Mouse (Mus musculus) neural tube, embryonic 15.5 days (tissue): ENCODE results near the gene Gucy2g. TPM values are rescaled to one million over a fixed set of nuclear protein-coding genes. Genes with fewer than 3 reads are reported as not detected.

Source experiments
- ATAC-seq: fragments of 200-750 bp; cut with Nextera tagmentation; 2 replicates; pipeline ENCODE4 v1.8.0; 2017; ENCODE audit warnings: mild to moderate bottlenecking, moderate TSS enrichment, moderate library complexity; ENCODE audit not compliant: low FRiP score
- H3K27ac ChIP-seq: fragments of 300-500 bp; sonication (generic); replicated peaks from 2 replicates; pipeline ENCODE4 v1.5.1; 2015; ENCODE audit warnings: mild to moderate bottlenecking, inconsistent platforms
- H3K27me3 ChIP-seq: fragments of 300-500 bp; sonication (generic); replicated peaks from 2 replicates; pipeline ENCODE4 v1.6.1; 2015; ENCODE audit warnings: inconsistent platforms
- H3K36me3 ChIP-seq: fragments of 300-500 bp; sonication (generic); 2 replicates; pipeline ENCODE4 v1.6.1; 2015; ENCODE audit warnings: inconsistent platforms
- H3K4me1 ChIP-seq: fragments of 300-500 bp; sonication (generic); 2 replicates; pipeline ENCODE4 v1.6.1; 2015; ENCODE audit warnings: inconsistent platforms
- H3K4me2 ChIP-seq: fragments of 300-500 bp; sonication (generic); 2 replicates; pipeline ENCODE4 v1.6.1; 2015; ENCODE audit warnings: inconsistent platforms, mild to moderate bottlenecking, moderate library complexity
- H3K4me3 ChIP-seq: fragments of 300-500 bp; sonication (generic); replicated peaks from 2 replicates; pipeline ENCODE4 v1.5.1; 2015; ENCODE audit warnings: mild to moderate bottlenecking, inconsistent platforms
- H3K9ac ChIP-seq: fragments of 300-500 bp; sonication (generic); replicated peaks from 2 replicates; pipeline ENCODE4 v1.6.1; 2015; ENCODE audit warnings: mild to moderate bottlenecking, inconsistent platforms
- H3K9me3 ChIP-seq: fragments of 300-500 bp; sonication (generic); replicated peaks from 2 replicates; pipeline ENCODE4 v1.6.1; 2016; ENCODE audit warnings: inconsistent platforms
- WGBS: fragments of 180-500 bp; shearing (Covaris S2); methylation state at CpG from one replicate; pipeline ENCODE4 v1.1.7; 2015; ENCODE audit warnings: mixed read lengths; 5-methylcytosine and 5-hydroxymethylcytosine counted together
- polyA plus RNA-seq: library from polyadenylated mRNA; unstranded; fragments of >200 nt; fragmentation: Nextera tagmentation; extraction: Ambion mirVana; gene quantifications from 2 replicates; pipeline ENCODE4 v1.2.1, GENCODE M21; 2015

Gucy2g gene
- polyA plus RNA-seq, 1 experiment from 2014 or later: 0.12 TPM

GRCm38 (mm10) chr19:55195574-55195973, 45.5 kb downstream of the Gucy2g start:
- ATAC-seq: no peak
- WGBS: 93% methylated on average over 3 of the region's 3 CpGs
- no peaks in the 10 kb centered on the region for H3K27me3 ChIP-seq
- H3K9ac ChIP-seq: no peak overlapping the region
- no peaks in the 10 kb centered on the region for H3K9me3 ChIP-seq
- no peak overlapping the region for H3K4me3 ChIP-seq
- H3K27ac ChIP-seq: no peak overlapping the region
- no peaks in the 10 kb centered on the region for H3K36me3 ChIP-seq
- H3K4me1 ChIP-seq: no peaks in the 10 kb centered on the region
- no peak overlapping the region for H3K4me2 ChIP-seq

- Histone ChIP-seq H3K4me1 (no peaks in the 10 kb centered on the region), H3K27me3 (no peaks in the 10 kb centered on the region), H3K9me3 (no peaks in the 10 kb centered on the region), H3K4me2 (no peak overlapping the region), H3K4me3 (no peak overlapping the region), H3K27ac (no peak overlapping the region), H3K9ac (no peak overlapping the region), H3K36me3 (no peaks in the 10 kb centered on the region)
- 85% methylated on average over 7 of the region's 7 CpGs for WGBS
- ATAC-seq: no peak
Observed at GRCm38 (mm10) chr19:55194520-55195170, 46.4 kb downstream of the Gucy2g start.

GRCm38 (mm10) chr19:55193717-55194394, 47.2 kb downstream of the Gucy2g start:
- H3K9me3 ChIP-seq: no peaks in the 10 kb centered on the region
- no peaks in the 10 kb centered on the region for H3K27me3 ChIP-seq
- no peak overlapping the region for H3K9ac ChIP-seq
- WGBS: 73% methylated on average over 11 of the region's 11 CpGs
- H3K4me3 ChIP-seq: no peak overlapping the region
- H3K4me1 ChIP-seq: no peaks in the 10 kb centered on the region
- no peaks in the 10 kb centered on the region for H3K36me3 ChIP-seq
- H3K27ac ChIP-seq: no peak overlapping the region
- no peak for ATAC-seq
- no peak overlapping the region for H3K4me2 ChIP-seq

GRCm38 (mm10) chr19:55192254-55192945, 48.6 kb downstream of the Gucy2g start:
- no peaks in the 10 kb centered on the region for H3K4me1 ChIP-seq
- 92% methylated on average over 21 of the region's 21 CpGs for WGBS
- no peak for ATAC-seq
- no peaks in the 10 kb centered on the region for H3K9me3 ChIP-seq
- H3K9ac ChIP-seq: no peak overlapping the region
- H3K4me3 ChIP-seq: no peak overlapping the region
- no peak overlapping the region for H3K27ac ChIP-seq
- H3K36me3 ChIP-seq: no peaks in the 10 kb centered on the region
- H3K27me3 ChIP-seq: no peaks in the 10 kb centered on the region
- no peak overlapping the region for H3K4me2 ChIP-seq

- no peak for ATAC-seq
- no peaks in the 10 kb centered on the region for H3K4me1 ChIP-seq
- H3K9me3 ChIP-seq: no peaks in the 10 kb centered on the region
- no peaks in the 10 kb centered on the region for H3K27me3 ChIP-seq
- no peaks in the 10 kb centered on the region for H3K36me3 ChIP-seq
- H3K9ac ChIP-seq: no peak overlapping the region
- no peak overlapping the region for H3K27ac ChIP-seq
- no peak overlapping the region for H3K4me2 ChIP-seq
- H3K4me3 ChIP-seq: no peak overlapping the region
- WGBS: 80% methylated on average over 2 of the region's 2 CpGs
Observed at GRCm38 (mm10) chr19:55191596-55191995, 49.4 kb downstream of the Gucy2g start.

GRCm38 (mm10) chr19:55190065-55190464, 51.0 kb downstream of the Gucy2g start:
- no peak overlapping the region for H3K4me3 ChIP-seq
- WGBS: 90% methylated on average over 5 of the region's 5 CpGs
- no peaks in the 10 kb centered on the region for H3K9me3 ChIP-seq
- H3K9ac ChIP-seq: no peak overlapping the region
- peaks cover under 1% of the 10 kb centered on the region; the same call in 1 of the 2 replicates for H3K4me1 ChIP-seq
- no peak overlapping the region for H3K27ac ChIP-seq
- H3K4me2 ChIP-seq: no peak overlapping the region
- no peak for ATAC-seq
- H3K27me3 ChIP-seq: no peaks in the 10 kb centered on the region
- H3K36me3 ChIP-seq: no peaks in the 10 kb centered on the region

- WGBS: 30% methylated on average over 3 of the region's 3 CpGs
- peak overlapping the region; percentile 51; the same call in 1 of the 2 replicates for H3K27ac ChIP-seq
- no peaks in the 10 kb centered on the region for H3K27me3 ChIP-seq
- H3K36me3 ChIP-seq: no peaks in the 10 kb centered on the region
- no peak overlapping the region for H3K4me3 ChIP-seq
- no peaks in the 10 kb centered on the region for H3K9me3 ChIP-seq
- H3K9ac ChIP-seq: no peak overlapping the region
- H3K4me2 ChIP-seq: no peak overlapping the region
- peaks cover 7% of the 10 kb centered on the region; the same call in 1 of the 2 replicates for H3K4me1 ChIP-seq
- ATAC-seq: peak; percentile 86
Observed at GRCm38 (mm10) chr19:55185651-55186050, 55.4 kb downstream of the Gucy2g start.

- Histone ChIP-seq H3K4me2 (no peak overlapping the region), H3K27ac (peak overlapping the region; percentile 51; the same call in 1 of the 2 replicates), H3K36me3 (no peaks in the 10 kb centered on the region), H3K27me3 (no peaks in the 10 kb centered on the region), H3K9me3 (no peaks in the 10 kb centered on the region), H3K9ac (no peak overlapping the region), H3K4me3 (no peak overlapping the region), H3K4me1 (peaks cover 7% of the 10 kb centered on the region; the same call in 1 of the 2 replicates)
- peak; percentile 84 for ATAC-seq
- 49% methylated on average over 7 of the region's 7 CpGs for WGBS
Observed at GRCm38 (mm10) chr19:55185074-55185473, 56.0 kb downstream of the Gucy2g start.

- Histone ChIP-seq H3K4me1 (peaks cover 7% of the 10 kb centered on the region; the same call in 1 of the 2 replicates), H3K9ac (no peak overlapping the region), H3K4me3 (no peak overlapping the region), H3K4me2 (no peak overlapping the region), H3K9me3 (no peaks in the 10 kb centered on the region), H3K27me3 (no peaks in the 10 kb centered on the region), H3K27ac (no peak overlapping the region), H3K36me3 (no peaks in the 10 kb centered on the region)
- ATAC-seq: no peak
- 61% methylated on average over 7 of the region's 7 CpGs for WGBS
Observed at GRCm38 (mm10) chr19:55184442-55184841, 56.6 kb downstream of the Gucy2g start.

- ATAC-seq: no peak
- 73% methylated on average over 5 of the region's 5 CpGs for WGBS
- Histone ChIP-seq H3K4me1 (peaks cover 7% of the 10 kb centered on the region; the same call in 1 of the 2 replicates), H3K36me3 (no peaks in the 10 kb centered on the region), H3K9me3 (no peaks in the 10 kb centered on the region), H3K27ac (no peak within 1 kb of the TSS), H3K27me3 (no peaks in the 10 kb centered on the region), H3K4me3 (no peak within 1 kb of the TSS), H3K4me2 (no peak within 1 kb of the TSS), H3K9ac (no peak within 1 kb of the TSS)
Observed at GRCm38 (mm10) chr19:55180433-55180832, 60.6 kb downstream of the Gucy2g start, which contains the start of gene Tectb. Gene Tectb (plus strand): TSS chr19:55180733.

- no peak for ATAC-seq
- H3K4me2 ChIP-seq: no peak overlapping the region
- WGBS: 96% methylated on average over 3 of the region's 3 CpGs
- no peak overlapping the region for H3K9ac ChIP-seq
- no peaks in the 10 kb centered on the region for H3K27me3 ChIP-seq
- H3K27ac ChIP-seq: no peak overlapping the region
- no peaks in the 10 kb centered on the region for H3K9me3 ChIP-seq
- no peaks in the 10 kb centered on the region for H3K36me3 ChIP-seq
- H3K4me3 ChIP-seq: no peak overlapping the region
- no peaks in the 10 kb centered on the region for H3K4me1 ChIP-seq
Observed at GRCm38 (mm10) chr19:55177143-55177542, 63.9 kb downstream of the Gucy2g start.
